Mouse (Mus musculus) kidney, embryonic 14.5 days (tissue): Measurements from ENCODE around the gene Gna15. TPM values are rescaled to one million over a fixed set of nuclear protein-coding genes. Genes with fewer than 3 reads are reported as not detected.

Experiments used
- ATAC-seq: fragments of 200-750 bp; cut with Nextera tagmentation; 2 replicates; pipeline ENCODE4 v1.8.0; 2017; ENCODE audit warnings: moderate number of reproducible peaks, mild to moderate bottlenecking, moderate TSS enrichment, moderate library complexity; ENCODE audit not compliant: low FRiP score, low TSS enrichment
- H3K27ac ChIP-seq: fragments of 300-500 bp; sonication (generic); 2 replicates; pipeline ENCODE4 v1.5.1; 2014; ENCODE audit warnings: low read depth, mild to moderate bottlenecking, low read length, moderate library complexity, mixed read lengths
- H3K27me3 ChIP-seq: fragments of 300-500 bp; sonication (generic); 2 replicates; pipeline ENCODE4 v1.6.1; 2014; ENCODE audit warnings: mild to moderate bottlenecking, low read length; ENCODE audit not compliant: control insufficient read depth, insufficient read depth
- H3K36me3 ChIP-seq: fragments of 300-500 bp; sonication (generic); 2 replicates; pipeline ENCODE4 v1.6.1; 2014; ENCODE audit warnings: low read length, mixed read lengths; ENCODE audit not compliant: control insufficient read depth, insufficient read depth
- H3K4me1 ChIP-seq: fragments of 300-500 bp; sonication (generic); 2 replicates; pipeline ENCODE4 v1.6.1; 2014; ENCODE audit warnings: low read length, mixed read lengths; ENCODE audit not compliant: control insufficient read depth, insufficient read depth
- H3K4me2 ChIP-seq: fragments of 300-500 bp; sonication (generic); replicated peaks from 2 replicates; pipeline ENCODE4 v1.6.1; 2014; ENCODE audit warnings: low read depth, mild to moderate bottlenecking, low read length
- H3K4me3 ChIP-seq: fragments of 300-500 bp; sonication (generic); 2 replicates; pipeline ENCODE4 v1.5.1; 2014; ENCODE audit warnings: mild to moderate bottlenecking, low read length
- H3K9ac ChIP-seq: fragments of 300-500 bp; sonication (generic); 2 replicates; pipeline ENCODE4 v1.6.1; 2014; ENCODE audit warnings: low read depth, mild to moderate bottlenecking, low read length, moderate library complexity
- H3K9me3 ChIP-seq: fragments of 300-500 bp; sonication (generic); 2 replicates; pipeline ENCODE4 v1.6.1; 2016; ENCODE audit warnings: low read length; ENCODE audit not compliant: control insufficient read depth
- WGBS: fragments of 180-500 bp; shearing (Covaris S2); extraction: QIAGEN DNeasy Blood & Tissue Kit; methylation state at CpG from one replicate; pipeline ENCODE4 v1.1.7; 2014; 5-methylcytosine and 5-hydroxymethylcytosine counted together
- polyA plus RNA-seq: library from polyadenylated mRNA; unstranded; fragments of >200 nt; fragmentation: Nextera tagmentation; extraction: Ambion mirVana; gene quantifications from 2 replicates; pipeline ENCODE4 v1.2.1, GENCODE M21; 2014

Gna15 gene
- polyA plus RNA-seq, 1 experiment from 2014 or later = 0.60 TPM

DNA sequence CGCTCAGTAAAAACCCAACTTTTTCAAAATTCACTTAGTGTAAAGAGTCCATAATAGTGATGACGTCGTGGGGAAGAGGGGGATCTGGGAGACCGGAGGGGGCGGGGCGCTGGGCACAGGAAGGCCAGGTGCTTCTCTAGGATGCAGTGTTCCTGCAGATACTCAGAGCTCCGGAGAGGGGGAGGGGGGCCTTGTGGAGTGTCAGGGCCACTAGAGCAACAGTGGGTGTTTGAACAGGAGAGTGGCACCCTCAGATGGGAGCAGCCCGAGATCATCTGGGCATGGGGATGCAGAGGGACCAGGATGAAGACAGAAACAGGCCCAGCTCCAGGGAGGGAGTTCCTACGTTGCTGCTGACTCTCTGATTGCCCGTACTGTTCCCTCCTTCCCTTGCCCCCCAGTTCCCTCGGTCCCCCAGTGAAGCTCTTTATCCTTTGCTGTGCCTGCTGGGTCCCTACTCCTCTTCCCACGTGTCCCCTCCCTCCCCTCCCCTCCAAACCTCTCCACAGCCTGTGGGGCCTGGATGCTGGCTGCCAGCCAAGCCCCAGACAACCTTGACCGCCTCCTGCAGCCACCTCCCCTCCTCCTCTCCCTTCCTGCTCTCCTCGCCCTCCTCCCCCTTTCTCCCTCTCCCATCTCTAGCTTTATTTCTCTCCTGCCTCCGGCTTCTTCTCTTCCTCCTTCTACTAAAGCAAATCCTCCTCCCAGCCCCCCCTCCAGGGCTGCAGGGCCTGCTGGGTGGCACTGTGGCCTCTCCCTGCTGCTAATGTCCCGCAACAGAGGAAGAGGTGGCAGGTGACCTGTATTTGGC lies 44.6 kb upstream of the Gna15 start:
- peaks cover 74% of the 10 kb centered on the region for H3K4me1 ChIP-seq

DNA sequence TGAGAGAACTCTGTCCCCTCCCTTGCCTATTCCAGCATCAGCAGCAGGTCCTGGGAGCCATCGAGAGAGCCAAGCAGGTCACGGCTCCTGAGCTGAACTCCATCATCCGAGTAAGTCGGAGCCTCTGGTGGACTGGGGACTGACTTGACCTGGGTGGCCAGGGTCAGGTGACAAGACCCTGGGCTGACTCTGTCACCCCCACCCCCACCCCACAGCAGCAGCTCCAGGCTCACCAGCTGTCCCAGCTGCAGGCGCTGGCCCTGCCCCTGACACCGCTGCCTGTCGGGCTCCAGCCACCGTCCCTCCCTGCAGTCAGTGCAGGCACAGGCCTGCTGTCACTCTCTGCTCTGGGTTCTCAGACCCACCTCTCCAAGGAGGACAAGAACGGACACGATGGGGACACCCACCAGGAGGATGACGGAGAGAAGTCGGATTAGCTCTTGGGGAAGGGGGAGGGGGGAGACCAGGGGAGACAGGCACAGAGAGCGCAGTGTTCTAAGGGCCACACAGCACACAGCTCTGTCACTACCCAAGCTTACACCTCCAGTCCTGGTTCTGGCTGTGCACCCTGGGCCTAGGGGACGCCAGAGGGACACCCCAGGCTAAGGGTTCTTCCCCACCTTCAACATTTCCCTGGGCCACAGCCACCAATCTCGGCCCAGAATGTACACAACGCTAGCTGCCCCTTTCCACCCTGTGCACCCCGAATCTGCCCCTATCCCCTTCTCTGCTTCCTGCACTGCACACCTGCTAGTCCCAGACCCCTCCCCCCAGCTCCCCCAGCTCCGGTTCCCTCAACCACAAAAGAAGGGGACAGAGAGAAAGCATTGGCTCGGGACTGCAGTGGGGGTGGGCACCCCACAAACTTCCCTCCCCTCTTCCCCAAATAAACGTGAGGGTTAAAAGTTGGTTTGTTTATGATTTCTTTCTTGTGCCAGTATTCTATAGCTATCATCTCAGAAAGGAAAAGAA lies 41.5 kb upstream of the Gna15 start:
- H3K4me3 ChIP-seq = no peak overlapping the region
- no peaks in the 10 kb centered on the region for H3K9me3 ChIP-seq
- no peak for ATAC-seq
- 50% methylated on average over 20 of the region's 20 CpGs for WGBS
- H3K36me3 ChIP-seq = peaks cover 41% of the 10 kb centered on the region
- H3K9ac ChIP-seq = no peak overlapping the region
- H3K27ac ChIP-seq = no peak overlapping the region
- peaks cover 71% of the 10 kb centered on the region for H3K4me1 ChIP-seq
- H3K4me2 ChIP-seq = no peak overlapping the region
- H3K27me3 ChIP-seq = no peaks in the 10 kb centered on the region

More for the DNA sequence above, 44.6 kb upstream of the Gna15 start:
- Histone ChIP-seq H3K4me2 (peak overlapping the region; percentile 9), H3K36me3 (peaks cover 29% of the 10 kb centered on the region), H3K27me3 (no peaks in the 10 kb centered on the region), H3K9me3 (no peaks in the 10 kb centered on the region), H3K27ac (peak overlapping the region; percentile 90), H3K9ac (peak overlapping the region; percentile 5; the same call in 1 of the 2 replicates), H3K4me3 (no peak overlapping the region)
- WGBS = 10% methylated on average over 16 of the region's 16 CpGs
- peak; percentile 22 for ATAC-seq

DNA sequence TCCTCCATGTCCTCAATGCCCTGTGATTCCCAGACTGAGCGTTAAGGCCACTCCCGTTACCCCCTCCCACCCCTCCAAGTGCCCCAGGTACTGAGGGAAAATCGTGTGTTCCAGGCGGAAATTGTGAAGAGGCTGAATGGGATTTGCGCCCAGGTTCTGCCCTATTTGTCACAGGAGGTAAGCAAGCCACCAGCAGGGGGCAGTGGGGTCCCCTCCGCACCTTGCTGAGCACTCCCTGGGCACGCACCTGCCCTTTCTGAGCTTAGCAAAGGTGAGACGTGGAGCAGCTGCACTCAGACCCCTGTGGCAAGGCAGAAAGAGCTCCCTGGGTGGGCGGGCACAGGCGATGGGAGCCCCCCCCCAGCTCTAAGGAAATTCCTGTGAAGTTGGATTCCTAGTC lies 40.7 kb upstream of the Gna15 start:
- H3K4me2 ChIP-seq = no peak overlapping the region; the same call in 1 of the 2 replicates
- H3K9ac ChIP-seq = peak overlapping the region; percentile 12; the same call in 1 of the 2 replicates
- ATAC-seq = no peak
- no peaks in the 10 kb centered on the region for H3K27me3 ChIP-seq
- H3K9me3 ChIP-seq = no peaks in the 10 kb centered on the region
- H3K36me3 ChIP-seq = peaks cover 41% of the 10 kb centered on the region
- WGBS = 19% methylated on average over 10 of the region's 10 CpGs
- H3K4me1 ChIP-seq = peaks cover 63% of the 10 kb centered on the region
- no peak overlapping the region for H3K4me3 ChIP-seq
- no peak overlapping the region for H3K27ac ChIP-seq

DNA sequence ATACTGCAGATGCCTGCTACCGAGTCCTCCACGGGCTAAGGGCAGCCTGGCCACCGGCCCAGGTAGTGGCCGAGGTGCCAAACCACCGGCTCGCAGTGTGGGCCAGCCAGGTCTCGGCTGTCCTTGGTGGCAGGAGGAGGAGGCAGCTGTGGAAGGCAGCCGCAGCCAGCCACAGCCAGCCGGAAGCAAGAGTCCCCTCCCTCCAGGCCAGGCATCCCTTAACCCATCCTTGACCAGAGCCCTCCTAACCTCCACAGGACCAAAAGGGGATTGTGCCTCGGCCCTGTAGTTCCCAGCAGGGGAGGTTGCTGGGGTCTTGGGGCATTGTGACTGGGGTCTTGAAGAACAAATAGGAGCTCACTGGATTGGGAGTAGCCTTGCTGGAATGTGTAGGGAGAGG lies 40.2 kb upstream of the Gna15 start:
- 0 out of 2 replicates have a peak, but pooled peaks have one; percentile 3 for ATAC-seq
- peak overlapping the region; percentile 26 for H3K4me3 ChIP-seq
- H3K27ac ChIP-seq = peak overlapping the region; percentile 31; the same call in 1 of the 2 replicates
- H3K4me2 ChIP-seq = peak overlapping the region; percentile 47
- H3K4me1 ChIP-seq = peaks cover 58% of the 10 kb centered on the region
- H3K27me3 ChIP-seq = no peaks in the 10 kb centered on the region
- H3K9me3 ChIP-seq = no peaks in the 10 kb centered on the region
- 1% methylated on average over 10 of the region's 10 CpGs for WGBS
- H3K9ac ChIP-seq = peak overlapping the region; percentile 12
- peaks cover 41% of the 10 kb centered on the region for H3K36me3 ChIP-seq

DNA sequence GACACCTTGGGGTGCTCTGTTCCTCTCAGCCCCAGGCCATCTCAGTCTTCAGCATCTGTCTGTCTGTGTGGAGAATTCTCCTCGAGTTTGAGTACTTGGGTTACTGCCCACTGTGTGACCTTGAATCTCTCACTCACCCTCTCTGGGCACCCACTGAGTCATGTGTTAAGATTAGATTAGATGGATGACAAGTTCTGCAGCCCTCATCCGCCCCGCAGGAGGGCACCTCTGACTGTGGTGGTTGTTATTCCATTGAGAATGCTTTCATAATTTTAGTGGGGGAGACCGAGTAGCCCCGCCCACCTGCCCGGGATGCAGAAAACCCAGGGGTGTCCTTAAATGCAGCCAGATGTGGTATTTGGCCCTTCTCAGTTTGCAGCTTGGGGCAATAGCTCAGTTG lies 39.5 kb upstream of the Gna15 start:
- peak overlapping the region; percentile 47 for H3K4me2 ChIP-seq
- H3K27me3 ChIP-seq = no peaks in the 10 kb centered on the region
- ATAC-seq = no peak
- peaks cover 41% of the 10 kb centered on the region for H3K36me3 ChIP-seq
- no peak overlapping the region; the same call in 1 of the 2 replicates for H3K4me3 ChIP-seq
- peak overlapping the region; percentile 31; the same call in 1 of the 2 replicates for H3K27ac ChIP-seq
- no peaks in the 10 kb centered on the region for H3K9me3 ChIP-seq
- H3K9ac ChIP-seq = peak overlapping the region; percentile 20; the same call in 1 of the 2 replicates
- 37% methylated on average over 6 of the region's 6 CpGs for WGBS
- H3K4me1 ChIP-seq = peaks cover 50% of the 10 kb centered on the region

DNA sequence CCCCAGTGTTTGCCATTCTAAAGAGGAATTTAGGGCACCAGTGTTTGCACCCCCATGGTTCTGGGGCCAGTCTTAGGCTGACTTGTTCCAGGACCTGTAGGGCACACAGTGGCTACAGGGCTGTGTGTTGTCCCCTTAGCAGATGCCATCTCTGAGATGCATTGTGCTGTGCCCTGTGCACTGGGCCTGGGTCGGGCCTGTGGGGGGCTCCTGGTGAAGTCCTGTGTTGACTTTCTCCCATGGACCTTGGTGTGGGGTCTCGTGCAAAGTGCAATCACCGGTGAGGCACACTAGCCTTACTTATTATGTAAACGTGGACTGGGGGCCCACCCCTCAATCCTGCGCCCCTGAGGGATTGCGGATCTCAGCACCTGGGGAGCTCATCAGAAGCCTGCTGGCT lies 38.4 kb upstream of the Gna15 start:
- Histone ChIP-seq H3K36me3 (peaks cover 41% of the 10 kb centered on the region), H3K9me3 (no peaks in the 10 kb centered on the region), H3K4me3 (no peak overlapping the region), H3K27me3 (no peaks in the 10 kb centered on the region), H3K9ac (no peak overlapping the region), H3K4me1 (peaks cover 40% of the 10 kb centered on the region), H3K4me2 (no peak overlapping the region; the same call in 1 of the 2 replicates), H3K27ac (no peak overlapping the region)
- 72% methylated on average over 6 of the region's 6 CpGs for WGBS
- ATAC-seq = no peak

DNA sequence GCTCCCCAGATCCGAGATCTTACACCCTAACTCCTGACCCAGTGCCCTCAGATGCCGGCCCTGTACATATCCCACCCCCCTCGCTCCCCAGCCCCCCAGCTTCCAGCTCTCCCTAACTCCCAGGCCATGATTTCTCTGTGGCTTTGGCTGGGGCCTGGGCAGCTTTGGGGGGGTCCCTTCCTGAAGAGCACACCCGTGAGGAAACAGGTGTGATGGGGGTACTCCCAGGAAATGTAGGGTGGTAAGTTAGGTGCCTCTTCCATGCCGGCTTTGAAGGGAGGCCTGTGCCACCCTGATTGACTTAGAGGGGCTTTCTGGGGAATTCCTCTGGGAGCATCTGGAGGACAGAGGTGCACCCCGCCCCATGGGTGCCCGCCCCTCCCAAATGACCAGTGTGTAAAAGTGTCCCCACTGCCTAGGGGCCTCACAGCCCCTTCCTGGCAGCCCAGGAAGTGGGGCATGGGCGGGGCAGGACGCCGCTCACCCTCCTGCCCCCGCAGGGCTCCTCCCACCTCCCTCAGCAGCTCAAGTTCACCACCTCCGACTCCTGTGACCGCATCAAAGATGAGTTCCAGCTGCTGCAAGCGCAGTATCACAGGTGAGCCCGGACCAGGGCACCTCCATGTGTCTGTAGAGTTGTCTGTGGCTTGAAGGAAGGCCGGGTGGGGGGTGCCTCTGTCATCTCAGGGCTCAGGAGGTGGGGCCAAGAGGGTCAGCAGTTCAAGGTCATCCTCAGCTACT lies 36.9 kb upstream of the Gna15 start:
- Histone ChIP-seq H3K27ac (peak overlapping the region; percentile 95; the same call in 1 of the 2 replicates), H3K4me1 (peaks cover 40% of the 10 kb centered on the region), H3K36me3 (peaks cover 33% of the 10 kb centered on the region), H3K9ac (peak overlapping the region; percentile 98), H3K9me3 (no peaks in the 10 kb centered on the region), H3K4me3 (peak overlapping the region; percentile 96), H3K27me3 (no peaks in the 10 kb centered on the region), H3K4me2 (peak overlapping the region; percentile 98)
- ATAC-seq = peak; percentile 18
- WGBS = 7% methylated on average over 16 of the region's 16 CpGs
